Mouse (Mus musculus) kidney, postnatal 14 days (tissue): ENCODE measurements around the gene Tmem141.

Source experiments
- DNase-seq: peaks from one replicate; pipeline ENCODE4 v3.0.0; 2022; ENCODE audit warnings: mixed read lengths

Tmem141 gene

DNA sequence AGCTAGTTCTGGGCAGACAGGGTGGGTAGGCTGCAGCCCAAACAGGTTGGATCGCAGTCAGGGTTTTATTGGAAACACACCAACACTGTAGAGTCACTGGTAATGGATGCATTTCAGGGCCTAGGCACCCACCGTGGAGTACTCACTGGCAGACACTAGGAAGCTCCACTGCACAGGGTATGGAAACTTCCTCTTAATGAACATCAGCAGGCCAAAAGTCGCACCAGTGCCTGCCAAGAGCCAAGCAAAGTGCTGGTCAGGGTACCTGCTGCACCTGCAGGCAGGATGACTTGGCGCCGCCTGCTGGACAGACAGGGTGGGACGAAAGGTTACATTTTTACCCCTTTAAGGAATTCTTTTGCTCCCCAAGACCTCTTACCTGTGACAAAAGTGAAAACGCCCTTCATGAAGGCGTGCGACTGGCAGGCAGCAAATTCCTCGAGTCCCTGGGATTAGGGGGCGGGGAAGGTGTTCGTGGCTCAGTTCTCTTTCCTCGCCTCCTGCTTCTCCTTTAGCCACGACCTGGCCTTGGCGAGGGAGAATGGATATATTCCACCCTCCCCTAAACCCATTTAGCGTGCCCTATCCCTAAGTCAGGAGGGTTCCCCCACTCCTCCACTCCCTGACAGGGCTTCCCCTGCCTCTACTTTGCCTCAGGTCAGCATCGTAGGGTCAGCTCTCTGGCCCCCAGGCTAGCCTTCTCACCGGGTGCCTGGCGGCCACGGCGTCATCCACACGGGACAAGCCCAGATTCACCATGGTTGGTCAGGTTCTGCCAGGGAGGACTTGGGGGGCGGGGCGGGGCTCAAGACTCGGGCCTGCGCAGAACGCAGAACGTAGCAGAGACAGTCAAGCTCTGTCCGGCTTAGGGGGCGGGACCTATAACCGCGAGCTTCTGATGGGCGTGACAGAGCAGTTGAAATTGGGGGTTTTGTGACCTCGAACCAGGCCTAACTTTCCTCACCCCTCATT is at the start of gene Tmem141:
Gene Tmem141 (minus strand): TSS at position 777 of the 972 bp plus-strand sequence.
- peak; percentile 94 for DNase-seq

GRCm38 (mm10) chr2:25666516-25666915 is 44.7 kb upstream of the Tmem141 start:
- DNase-seq: no peak

DNA sequence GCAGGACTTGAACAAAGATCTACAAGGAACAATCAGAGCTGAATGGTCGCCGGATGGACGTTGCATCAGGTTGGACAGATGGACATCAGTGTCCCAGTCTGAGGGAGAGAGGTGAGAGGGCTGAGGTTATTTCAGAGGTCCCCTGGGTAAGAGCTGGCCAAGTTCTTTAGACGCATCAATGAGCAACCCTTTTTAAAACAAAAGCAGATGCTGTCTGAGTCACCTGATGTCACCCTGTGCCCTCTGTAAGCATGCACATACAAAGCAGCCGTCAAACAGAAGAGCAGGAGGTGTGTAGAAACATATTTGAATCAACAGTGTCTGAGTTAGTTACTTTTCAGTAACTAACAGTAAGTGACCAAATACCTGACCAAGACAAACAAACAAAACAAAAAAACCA is 42.3 kb upstream of the Tmem141 start:
- DNase-seq: no peak

DNA sequence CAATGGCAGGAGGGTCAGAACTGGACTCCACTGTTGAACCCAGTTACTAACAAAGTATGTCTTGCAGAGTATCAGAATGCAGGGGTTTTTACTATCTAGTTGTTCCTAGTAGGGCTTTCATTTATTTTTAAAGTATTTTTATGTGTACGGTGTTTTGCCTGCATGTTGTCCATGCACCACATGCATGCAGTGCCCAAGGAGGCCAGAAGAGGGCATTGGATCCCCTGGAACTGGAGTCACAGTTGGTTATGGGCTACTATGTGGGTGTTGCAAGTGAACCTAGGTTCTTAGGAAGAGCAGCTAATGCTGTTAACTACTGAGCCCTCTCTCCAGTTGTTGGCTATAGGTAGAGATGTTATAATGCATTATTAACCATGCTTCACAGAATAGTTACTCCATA is 41.7 kb upstream of the Tmem141 start:
- DNase-seq: peak; percentile 50

- DNase-seq: no peak
These were observed 39.6 kb upstream of the Tmem141 start for GRCm38 (mm10) chr2:25661245-25661970.

- no peak for DNase-seq
These were observed 38.5 kb upstream of the Tmem141 start for GRCm38 (mm10) chr2:25660279-25660678.

DNA sequence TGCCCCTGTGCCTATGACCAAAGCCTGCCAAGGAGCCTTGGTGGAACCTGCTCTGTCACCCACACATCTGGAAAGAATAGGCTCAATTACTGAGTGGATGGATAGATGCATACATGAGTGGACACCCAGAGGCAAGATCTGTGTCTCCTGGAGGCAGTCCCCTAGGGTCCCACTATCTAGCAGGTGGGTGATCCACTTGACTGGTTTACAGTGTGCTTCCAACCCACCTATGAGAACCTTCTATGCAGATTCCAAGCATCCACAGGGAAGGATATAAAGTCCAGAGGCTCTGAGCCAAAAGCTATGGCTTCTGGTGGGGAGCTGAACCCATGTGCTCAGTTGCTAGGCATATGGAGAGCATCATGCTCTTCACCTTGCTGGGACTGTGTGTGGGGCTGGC is 35.8 kb upstream of the Tmem141 start, which contains the start of gene Lcn5:
Gene Lcn5 (plus strand): TSS at position 301 of the 400 bp plus-strand sequence.
- no peak for DNase-seq

DNA sequence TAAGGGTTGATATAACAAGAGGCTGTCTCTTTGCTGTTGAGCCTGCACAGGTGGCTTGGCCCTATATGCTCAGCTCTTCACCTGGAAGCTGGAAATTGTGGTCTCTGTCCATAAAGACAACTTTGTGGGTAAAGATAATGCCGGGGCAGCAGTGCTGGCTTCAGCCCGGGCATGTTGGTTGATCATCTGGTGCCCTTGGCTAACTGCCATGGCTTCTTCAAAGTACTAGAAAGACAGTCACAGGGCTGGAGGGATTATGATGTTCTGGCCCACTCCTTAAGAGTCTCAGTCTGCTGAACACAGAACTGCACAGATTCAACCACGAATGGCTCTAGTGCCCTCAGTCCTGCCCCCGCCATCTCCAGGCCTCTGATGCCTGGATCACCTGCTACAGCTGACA is 35.4 kb upstream of the Tmem141 start:
- no peak for DNase-seq

GRCm38 (mm10) chr2:25656691-25657090 is 34.9 kb upstream of the Tmem141 start:
- DNase-seq: no peak

DNA sequence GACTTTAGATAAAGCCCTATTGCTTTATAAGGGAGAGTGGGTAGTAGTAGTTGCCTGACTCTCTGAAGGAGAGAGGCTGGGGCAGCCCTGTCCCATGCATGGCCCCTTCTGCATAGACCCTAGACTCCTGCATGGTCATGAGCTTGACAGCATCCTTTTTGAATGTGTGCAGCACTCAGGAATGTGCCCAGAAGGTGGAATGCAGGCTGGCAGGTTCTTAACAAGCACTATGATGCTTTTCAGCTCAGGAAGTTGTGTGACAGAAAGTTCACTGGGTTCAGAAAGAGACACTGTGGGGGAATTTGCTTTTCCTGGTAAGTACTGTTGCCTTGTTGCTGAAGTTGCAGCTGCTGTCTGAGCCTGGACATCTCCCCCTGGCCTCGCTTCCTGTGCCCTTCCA is 32.7 kb upstream of the Tmem141 start:
- DNase-seq: peak; percentile 8

- DNase-seq: no peak
These were observed 31.1 kb upstream of the Tmem141 start, which contains the start of gene Lcn8 for GRCm38 (mm10) chr2:25652902-25653301. Gene Lcn8 (plus strand): TSS chr2:25653120.

DNA sequence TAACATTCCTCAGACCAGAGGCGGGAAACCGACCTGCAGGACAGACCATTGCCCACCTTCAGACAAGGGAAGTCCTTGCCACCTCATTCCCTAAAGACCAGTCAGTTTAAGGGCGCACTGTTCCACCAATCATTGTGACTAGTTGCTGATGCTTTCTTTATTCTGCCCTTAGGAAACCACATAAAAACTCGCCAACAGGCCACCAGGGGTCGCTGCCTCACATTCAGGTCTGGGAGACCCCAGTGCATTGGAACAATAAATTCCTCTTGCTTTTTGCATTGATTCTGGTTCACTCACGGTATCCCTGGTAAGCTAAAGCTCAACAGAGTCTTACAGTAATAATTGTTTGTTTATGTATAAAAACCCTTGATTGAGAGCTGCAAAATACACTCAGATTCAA is 18.1 kb upstream of the Tmem141 start:
- DNase-seq: peak; percentile 32

DNA sequence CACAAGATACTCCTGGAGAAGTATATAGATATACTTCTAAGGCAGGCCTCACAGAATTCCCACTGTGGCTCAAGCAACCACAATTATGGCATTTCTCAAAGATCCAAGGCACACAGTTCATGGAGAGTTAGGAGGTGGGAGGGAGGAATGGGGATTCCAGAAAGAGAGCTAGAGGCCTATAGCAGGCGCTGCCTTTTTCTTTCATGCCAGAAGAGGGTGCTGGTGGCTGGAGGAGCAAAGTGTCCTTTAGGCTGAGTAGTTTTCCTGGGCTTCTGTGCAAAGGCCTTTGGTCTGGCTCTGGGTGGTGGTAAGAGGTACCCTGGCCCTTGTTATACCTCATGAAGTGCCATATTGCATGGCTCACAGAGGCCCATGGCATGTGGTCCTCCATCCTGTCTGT is 12.2 kb upstream of the Tmem141 start:
- no peak for DNase-seq

- no peak for DNase-seq
These were observed 11.8 kb upstream of the Tmem141 start for GRCm38 (mm10) chr2:25633616-25634015.

DNA sequence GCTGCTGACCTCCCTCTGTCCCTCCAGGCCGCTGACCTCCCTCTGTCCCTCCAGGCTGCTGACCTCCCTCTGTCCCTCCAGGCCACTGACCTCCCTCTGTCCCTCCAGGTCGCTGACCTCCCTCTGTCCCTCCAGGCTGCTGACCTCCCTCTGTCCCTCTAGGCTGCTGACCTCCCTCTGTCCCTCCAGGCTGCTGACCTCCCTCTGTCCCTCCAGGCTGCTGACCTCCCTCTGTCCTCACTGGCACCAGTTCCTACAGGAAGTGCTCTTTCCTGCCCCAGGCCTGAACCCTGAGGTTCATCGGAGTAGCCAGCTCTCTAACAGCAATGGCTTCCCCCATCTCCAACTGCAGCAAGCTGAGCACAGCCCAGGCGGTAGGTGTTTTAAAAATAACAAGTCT is 6.9 kb upstream of the Tmem141 start:
- DNase-seq: peak; percentile 48

DNA sequence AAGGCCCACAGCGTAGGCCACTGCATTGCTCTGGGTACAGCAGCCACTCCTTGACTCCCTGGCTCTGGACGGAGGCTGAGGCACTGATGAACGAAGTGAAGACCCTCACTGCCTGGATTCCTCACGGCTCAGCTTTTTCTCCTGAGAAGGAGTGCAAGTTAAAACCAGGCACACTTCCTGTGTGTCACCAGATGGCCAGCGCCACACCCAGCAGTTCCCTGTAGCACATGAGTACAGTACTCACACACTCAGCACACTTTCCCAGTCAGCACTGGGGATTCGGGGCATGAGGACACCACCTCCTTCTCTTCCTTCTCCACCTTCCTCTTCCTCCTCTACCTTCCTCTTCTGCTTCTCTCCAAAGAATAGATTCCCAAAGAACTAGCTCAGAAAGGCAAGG is 6.0 kb upstream of the Tmem141 start, which contains the start of gene Fcna:
Gene Fcna (minus strand): TSS at position 220 of the 400 bp plus-strand sequence.
- DNase-seq: no peak

GRCm38 (mm10) chr2:25625986-25626385 is 4.2 kb upstream of the Tmem141 start:
- no peak for DNase-seq

DNA sequence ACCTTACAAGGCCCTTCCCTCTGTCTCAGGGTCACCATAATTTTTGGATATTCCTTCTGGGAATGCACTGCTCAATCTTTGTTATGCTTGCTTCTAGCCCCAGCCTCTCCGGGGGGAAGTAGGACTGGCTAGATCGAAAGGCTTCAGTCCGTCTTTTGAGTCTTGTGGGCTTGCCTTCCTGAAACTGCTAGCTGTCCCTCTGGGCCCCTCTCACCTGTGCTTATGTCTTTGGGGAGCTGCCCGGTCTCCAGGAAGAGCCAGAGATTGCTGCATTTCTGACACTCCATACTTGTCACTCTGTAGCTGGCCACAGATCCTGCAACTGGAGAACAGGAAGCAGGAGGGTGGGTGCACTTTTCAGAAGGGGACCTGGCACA is 965 bp downstream of the Tmem141 start:
- DNase-seq: no peak

DNA sequence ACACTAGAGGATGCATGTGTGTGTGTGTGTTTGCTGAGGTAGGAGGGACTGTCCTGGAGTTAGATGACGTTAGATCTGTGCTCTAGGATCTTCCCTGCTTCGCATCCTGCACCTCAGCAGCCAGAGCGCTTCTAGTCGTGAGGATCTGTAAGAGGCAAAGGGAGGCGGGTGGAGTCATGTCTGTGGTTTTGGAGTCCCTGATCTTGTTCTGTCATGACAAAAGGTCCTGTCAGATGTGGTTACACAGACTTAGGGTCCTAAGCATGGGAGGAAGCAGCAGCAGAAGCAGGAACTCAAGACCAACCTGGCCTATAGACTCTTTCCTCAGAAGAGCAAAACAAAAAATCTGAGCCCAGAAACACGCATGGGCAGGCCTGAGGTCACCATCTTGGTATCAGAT is 1.4 kb downstream of the Tmem141 start:
- no peak for DNase-seq

- DNase-seq: no peak
These were observed 4.2 kb downstream of the Tmem141 start, which contains the start of gene Ccdc183 for GRCm38 (mm10) chr2:25617578-25617977. Gene Ccdc183 (minus strand): TSS chr2:25617678.

GRCm38 (mm10) chr2:25616398-25616797 is 5.4 kb downstream of the Tmem141 start:
- no peak for DNase-seq

DNA sequence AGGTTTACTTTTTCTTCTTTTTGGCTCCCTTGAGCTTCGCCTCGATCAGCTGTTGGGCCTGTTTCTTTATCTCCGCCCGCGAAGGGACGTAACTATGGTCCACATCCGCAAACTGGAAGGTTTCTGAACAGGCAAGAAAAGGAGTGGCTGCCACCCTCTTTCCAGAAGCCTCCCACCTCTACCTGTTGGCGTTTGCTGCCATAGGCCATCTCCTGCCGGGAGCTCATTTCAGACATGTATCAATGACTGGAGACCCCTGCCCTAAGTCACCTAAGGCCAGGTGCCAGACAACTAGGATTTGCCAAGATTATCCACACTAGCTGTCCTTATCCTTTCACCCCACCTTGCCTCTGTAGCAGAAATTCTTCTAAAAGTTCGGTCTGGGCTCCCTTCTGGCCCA is 13.1 kb downstream of the Tmem141 start:
- no peak for DNase-seq

- peak; percentile 94 for DNase-seq
These were observed 13.8 kb downstream of the Tmem141 start, which contains the start of gene Rabl6 for GRCm38 (mm10) chr2:25607761-25608622. Gene Rabl6 (minus strand): TSS chr2:25608521.
